Mouse (Mus musculus) layer of hippocampus, postnatal 36 days (tissue): ENCODE data around the gene Tor2a. TPM values are rescaled to one million over a fixed set of nuclear protein-coding genes. Genes with fewer than 3 reads are reported as not detected.

Experiments used
- microRNA-seq, 2 experiments: library from miRNA; unstranded; fragments of <30 nt; microRNA quantifications; one replicate each; pipeline ENCODE4 v1.2.0; 2021
- total RNA-seq, 2 experiments: library from RNA; stranded (reverse); gene quantifications; 2 replicates each; pipeline ENCODE4 v1.2.3; 2021

The Tor2a gene
- total RNA-seq, 2 experiments from 2014 or later = 30.0 to 31.6 TPM

Small RNA genes lying within 50 kb of the gene (microRNA-seq; reads per million reads assigned to microRNA genes)
- gene Mir2861 (0 to 0.30 reads per million in 2 experiments), gene Mir3960 (0 reads per million in 2 experiments)

Other genes with a start within 250 kb of the Tor2a start
- gene Fam102a, start 221.9 kb upstream of the Tor2a start, total RNA-seq = 10 to 100 TPM; 69.4 to 69.8 TPM
- gene Dpm2, start 186.4 kb upstream of the Tor2a start, total RNA-seq = 10 to 100 TPM; 69.1 to 81.8 TPM
- gene Pip5kl1, start 182.4 kb upstream of the Tor2a start, total RNA-seq = 1 to 10 TPM; 2.9 to 3.8 TPM
- gene 9430097D07Rik, start 181.6 kb upstream of the Tor2a start, total RNA-seq = 1 to 10 TPM in 1 of 2 experiments, under 1 TPM in 1; 0.37 to 1.0 TPM
- 10 to 100 TPM; 35.6 to 41.2 TPM for gene St6galnac4, start 170.1 kb upstream of the Tor2a start, total RNA-seq
- gene St6galnac6, start 157.5 kb upstream of the Tor2a start, total RNA-seq = 100 to 1,000 TPM; 114 to 117 TPM
- 100 to 1,000 TPM; 114 to 119 TPM for gene Ak1, start 135.5 kb upstream of the Tor2a start, total RNA-seq
- gene Eng, start 110.6 kb upstream of the Tor2a start, total RNA-seq = 10 to 100 TPM; 18.9 to 19.2 TPM
- gene Fpgs, start 53.1 kb upstream of the Tor2a start, total RNA-seq = 10 to 100 TPM in 1 of 2 experiments, 1 to 10 TPM in 1; 9.3 to 11.0 TPM
- gene Cdk9, start 44.2 kb upstream of the Tor2a start, total RNA-seq = 100 to 1,000 TPM; 110 to 117 TPM
- gene Sh2d3c, start 36.2 kb upstream of the Tor2a start, total RNA-seq = 10 to 100 TPM; 18.7 to 19.1 TPM
- gene 6330409D20Rik, start 16.2 kb upstream of the Tor2a start, total RNA-seq = 1 to 10 TPM; 1.2 to 1.3 TPM
- gene Ttc16, start 18.4 kb downstream of the Tor2a start, total RNA-seq = 1 to 10 TPM in 1 of 2 experiments, under 1 TPM in 1; 0.85 to 1.1 TPM
- 1 to 10 TPM; 5.2 to 6.9 TPM for gene Ptrh1, start 18.6 kb downstream of the Tor2a start, total RNA-seq
- gene Cfap157, start 27.2 kb downstream of the Tor2a start, total RNA-seq = under 1 TPM; 0.43 to 0.72 TPM
- 100 to 1,000 TPM; 561 to 604 TPM for gene Stxbp1, start 90.0 kb downstream of the Tor2a start, total RNA-seq
- gene Fam129b, start 118.9 kb downstream of the Tor2a start, total RNA-seq = 10 to 100 TPM; 14.0 to 17.7 TPM
- 100 to 1,000 TPM; 110 to 112 TPM for gene Rpl12, start 204.3 kb downstream of the Tor2a start, total RNA-seq
- gene Lrsam1, start 204.4 kb downstream of the Tor2a start, total RNA-seq = 10 to 100 TPM; 32.4 to 34.7 TPM
- gene Slc2a8, start 224.8 kb downstream of the Tor2a start, total RNA-seq = 10 to 100 TPM; 18.4 to 18.9 TPM